Mouse (Mus musculus): ENCODE results near the gene Sbno2.

DNA sequence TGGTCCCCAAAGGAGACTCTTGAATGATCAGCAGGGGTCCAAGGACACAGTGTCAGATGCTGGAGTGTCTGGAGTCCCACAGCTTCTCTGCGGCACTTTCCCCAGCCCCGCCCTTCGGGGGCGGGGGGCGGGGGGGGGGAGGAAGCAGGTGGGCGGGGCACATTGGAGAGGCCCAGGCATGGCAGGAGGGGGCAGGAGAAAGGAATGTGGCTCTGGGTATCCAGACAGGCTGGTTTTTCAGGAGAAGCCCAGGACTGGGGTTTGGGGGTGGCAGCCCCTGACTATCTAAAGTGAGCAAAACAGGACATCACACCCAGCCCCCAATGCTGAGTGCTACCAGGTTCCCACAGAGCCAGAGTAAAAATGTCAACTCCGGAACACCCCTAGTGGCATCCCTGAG, 8.1 kb downstream of the Sbno2 start:
- no peak for TF ChIP-seq CTCF (IDR thresholded peaks at IDR 0.05; ENCODE audit: borderline replicate concordance, insufficient read depth, low read depth, low read length)
- TF ChIP-seq POLR2A (IDR thresholded peaks at IDR 0.05; ENCODE audit: borderline replicate concordance, insufficient read depth, low read length) = no peak
